Mouse (Mus musculus) CH12.LX (cell line): ENCODE results near the gene Gdf3. TPM values are rescaled to one million over a fixed set of nuclear protein-coding genes. Genes with fewer than 3 reads are reported as not detected.

Source experiments
- DNase-seq: peaks from one replicate; pipeline ENCODE4 v3.0.0-alpha.2; 2013; ENCODE audit errors: extremely low read depth
- H3K27ac ChIP-seq: 2 replicates; pipeline ENCODE4 v1.5.1; 2012; ENCODE audit warnings: low read depth, mild to moderate bottlenecking, control low read depth, moderate library complexity; ENCODE audit not compliant: insufficient read depth
- H3K27me3 ChIP-seq: replicated peaks from 2 replicates; pipeline ENCODE3; 2012; ENCODE audit warnings: inconsistent platforms
- H3K36me3 ChIP-seq, 2 experiments: replicated peaks in 1 of 2; 2 replicates each; pipeline versions ENCODE3 to v1.6.1; 2012; ENCODE audit warnings: inconsistent platforms in 1 of 2, low read length in 1 of 2, mild to moderate bottlenecking in 1 of 2, mixed read lengths in 1 of 2, moderate library complexity in 1 of 2; ENCODE audit not compliant: control insufficient read depth in 1 of 2, insufficient read depth in 1 of 2
- H3K4me1 ChIP-seq, 2 experiments: 2 replicates each; pipeline ENCODE4 v1.6.1; 2012; ENCODE audit warnings: inconsistent platforms in 1 of 2, moderate library complexity in 1 of 2; ENCODE audit not compliant: insufficient read depth in 2 of 2, control insufficient read depth in 1 of 2
- H3K4me2 ChIP-seq: 2 replicates; pipeline ENCODE4 v1.6.1; 2012; ENCODE audit warnings: low read depth, mild to moderate bottlenecking, control low read depth; ENCODE audit not compliant: poor library complexity, insufficient read depth, severe bottlenecking
- H3K4me3 ChIP-seq, 3 experiments: fragments of 150-350 bp in 1 of 3; sonication (generic) in 1 of 3; replicated peaks in 1 of 3; 2 replicates each; pipeline versions ENCODE3 to v1.5.1; 2011 to 2012; ENCODE audit warnings: low read depth in 2 of 3, low read length in 2 of 3, mild to moderate bottlenecking in 2 of 3, moderate library complexity in 2 of 3, control low read depth in 1 of 3, improper control_type of control experiment in 1 of 3, inconsistent platforms in 1 of 3, mixed read lengths in 1 of 3; ENCODE audit not compliant: poor library complexity in 1 of 3
- H3K79me2 ChIP-seq: replicated peaks from 2 replicates; pipeline ENCODE4 v1.6.1; 2012; ENCODE audit warnings: mild to moderate bottlenecking, moderate library complexity; ENCODE audit not compliant: control insufficient read depth, poor library complexity, insufficient read depth, severe bottlenecking; ENCODE audit errors: extremely low read depth
- H3K9ac ChIP-seq: 2 replicates; pipeline ENCODE4 v1.6.1; 2012; ENCODE audit warnings: low read depth, mild to moderate bottlenecking, control low read depth, moderate library complexity; ENCODE audit not compliant: insufficient read depth
- H3K9me3 ChIP-seq: replicated peaks from 2 replicates; pipeline ENCODE3; 2012; ENCODE audit warnings: low read length, inconsistent platforms, mixed read lengths
- BHLHE40 ChIP-seq: IDR thresholded peaks from 2 replicates; pipeline ENCODE4 v1.6.1; 2011; ENCODE audit warnings: mild to moderate bottlenecking, low read depth, low read length, improper control_type of control experiment
- CHD1 ChIP-seq: IDR thresholded peaks from 2 replicates; pipeline ENCODE4 v1.6.1; 2012; ENCODE audit warnings: low read depth, low read length, improper control_type of control experiment, inconsistent platforms
- CTCF ChIP-seq, 2 experiments: IDR thresholded peaks in 1 of 2; conservative IDR thresholded peaks in 1 of 2; 2 replicates each; pipeline ENCODE4 v1.5.1; 2011 to 2012; ENCODE audit warnings: low read depth in 2 of 2, low read length in 2 of 2, improper control_type of control experiment in 1 of 2, inconsistent platforms in 1 of 2, mild to moderate bottlenecking in 1 of 2, moderate library complexity in 1 of 2
- ELF1 ChIP-seq: IDR thresholded peaks from 2 replicates; pipeline ENCODE4 v1.6.1; 2014; ENCODE audit warnings: low read depth, mild to moderate bottlenecking, inconsistent platforms, low read length, improper control_type of control experiment
- EP300 ChIP-seq: IDR thresholded peaks from 2 replicates; pipeline ENCODE4 v1.6.1; 2011; ENCODE audit warnings: low read length, improper control_type of control experiment
- ETS1 ChIP-seq: conservative IDR thresholded peaks from 2 replicates; pipeline ENCODE4 v1.6.1; 2012; ENCODE audit warnings: low read depth, mild to moderate bottlenecking, inconsistent platforms, low read length, improper control_type of control experiment, moderate library complexity
- HCFC1 ChIP-seq: IDR thresholded peaks from 2 replicates; pipeline ENCODE4 v1.6.1; 2012; ENCODE audit warnings: low read depth, mild to moderate bottlenecking, inconsistent platforms, low read length, improper control_type of control experiment
- JUN ChIP-seq: IDR thresholded peaks from 2 replicates; pipeline ENCODE4 v1.6.1; 2011; ENCODE audit warnings: low read depth, mild to moderate bottlenecking, low read length, improper control_type of control experiment, moderate library complexity; ENCODE audit not compliant: insufficient read depth
- JUND ChIP-seq: conservative IDR thresholded peaks from 2 replicates; pipeline ENCODE4 v1.6.1; 2011; ENCODE audit warnings: low read depth, low read length, improper control_type of control experiment
- MAFK ChIP-seq: IDR thresholded peaks from 2 replicates; pipeline ENCODE4 v1.6.1; 2011; ENCODE audit warnings: low read length, improper control_type of control experiment; ENCODE audit not compliant: insufficient replicate concordance
- MAX ChIP-seq: IDR thresholded peaks from 2 replicates; pipeline ENCODE4 v1.6.1; 2011; ENCODE audit warnings: low read length, improper control_type of control experiment
- MXI1 ChIP-seq: IDR thresholded peaks from 2 replicates; pipeline ENCODE4 v1.6.1; 2011; ENCODE audit warnings: mild to moderate bottlenecking, low read depth, low read length, improper control_type of control experiment
- MYC ChIP-seq: IDR thresholded peaks from 2 replicates; pipeline ENCODE4 v1.6.1; 2011; ENCODE audit warnings: low read depth, mild to moderate bottlenecking, improper control_type of control experiment, low read length
- NELFE ChIP-seq: IDR thresholded peaks from 2 replicates; pipeline ENCODE4 v1.6.1; 2011; ENCODE audit warnings: low read depth, low read length, improper control_type of control experiment
- PAX5 ChIP-seq: IDR thresholded peaks from 2 replicates; pipeline ENCODE4 v1.6.1; 2012; ENCODE audit warnings: low read length, inconsistent platforms, mixed read lengths
- POLR2A ChIP-seq: IDR thresholded peaks from 2 replicates; pipeline ENCODE4 v1.6.1; 2011; ENCODE audit warnings: low read depth, mild to moderate bottlenecking, improper control_type of control experiment, low read length
- POLR2AphosphoS2 ChIP-seq: IDR thresholded peaks from 2 replicates; pipeline ENCODE4 v1.6.1; 2011; ENCODE audit warnings: low read depth, low read length, improper control_type of control experiment
- RAD21 ChIP-seq: IDR thresholded peaks from 2 replicates; pipeline ENCODE4 v1.6.1; 2011; ENCODE audit warnings: low read depth, mild to moderate bottlenecking, low read length, improper control_type of control experiment, moderate library complexity
- RCOR1 ChIP-seq: conservative IDR thresholded peaks from 2 replicates; pipeline ENCODE4 v1.6.1; 2012; ENCODE audit warnings: low read depth, mild to moderate bottlenecking, inconsistent platforms, low read length, improper control_type of control experiment
- SMC3 ChIP-seq: IDR thresholded peaks from 2 replicates; pipeline ENCODE4 v1.6.1; 2011; ENCODE audit warnings: low read depth, low read length, improper control_type of control experiment
- USF1 ChIP-seq: IDR thresholded peaks from 2 replicates; pipeline ENCODE4 v1.6.1; 2014; ENCODE audit warnings: low read depth, mild to moderate bottlenecking, inconsistent platforms, low read length, improper control_type of control experiment
- ZKSCAN1 ChIP-seq: IDR thresholded peaks from 2 replicates; pipeline ENCODE4 v1.6.1; 2012; ENCODE audit warnings: low read depth, inconsistent platforms, low read length, improper control_type of control experiment, borderline replicate concordance
- ZMIZ1 ChIP-seq: IDR thresholded peaks from 2 replicates; pipeline ENCODE4 v1.6.1; 2012; ENCODE audit warnings: low read depth, mild to moderate bottlenecking, inconsistent platforms, low read length, improper control_type of control experiment
- ZNF384 ChIP-seq: IDR thresholded peaks from 2 replicates; pipeline ENCODE4 v1.6.1; 2012; ENCODE audit warnings: low read depth, low read length, improper control_type of control experiment, inconsistent platforms
- dilution Hi-C: fragments of 300-500 bp; cut with MboI; formaldehyde crosslinking; loops from 2 replicates; pipeline ENCODE4 v1.14.3; 2020; ENCODE audit warnings: low sequenced_read_pairs; ENCODE audit not compliant: extremely low pct_unique_long_range_greater_than_20kb, extremely low pct_ligation_motif_present
- in situ Hi-C: fragments of 300-500 bp; cut with MboI; formaldehyde crosslinking; loops from 3 replicates; pipeline ENCODE4 v1.14.3; 2019; ENCODE audit warnings: low sequenced_read_pairs, low pct_ligation_motif_present, low pct_unique_long_range_greater_than_20kb, mixed read lengths
- polyA plus RNA-seq: library from polyadenylated mRNA; unstranded; fragments of >175 nt; gene quantifications from 2 replicates; pipeline ENCODE4 v1.2.1, GENCODE M21; 2012; ENCODE audit warnings: low read depth; ENCODE audit not compliant: insufficient read length
- total RNA-seq, 2 experiments: library from RNA; depleted of rRNA; stranded (reverse); fragments of 300-350 nt in 1 of 2; fragments of >200 nt in 1 of 2; gene quantifications; 2 replicates each; pipeline ENCODE4 v1.2.3; 2012 to 2014

The Gdf3 gene
- total and polyA plus RNA-seq, 3 experiments = not detected

DNA sequence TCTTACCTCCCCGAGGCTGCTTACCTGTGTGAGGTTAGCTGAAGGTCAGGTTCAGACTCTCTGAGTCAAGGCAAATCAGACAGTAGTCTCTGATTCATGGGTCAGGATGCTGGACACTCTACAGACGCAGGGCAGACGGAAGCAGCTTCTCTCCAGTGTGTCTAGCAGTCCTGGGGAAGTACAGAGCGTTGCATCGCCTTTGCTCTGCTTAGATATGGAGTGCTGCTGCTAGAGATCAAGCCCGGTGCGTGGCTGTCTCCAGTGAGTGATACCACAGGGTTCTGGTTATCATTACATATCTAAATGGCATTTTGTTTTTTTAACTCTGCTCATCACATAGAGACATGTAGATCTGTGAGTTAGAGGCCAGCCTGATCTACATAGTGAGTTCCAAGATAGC lies 13.3 kb downstream of the Gdf3 start:
- no peaks in the 10 kb centered on the region for H3K27me3 ChIP-seq
- dilution Hi-C loops (no loop called here), in situ Hi-C loops (no loop called here)
- peaks cover 10% of the 10 kb centered on the region for H3K9me3 ChIP-seq
- peaks cover 50 to 70% of the 10 kb centered on the region in 2 experiments for H3K36me3 ChIP-seq
- peak overlapping the region; percentile 7; the same call in 1 of the 2 replicates for H3K27ac ChIP-seq
- H3K4me3 ChIP-seq = no peak overlapping the region
- peaks cover 3 to 47% of the 10 kb centered on the region in 2 experiments for H3K4me1 ChIP-seq
- DNase-seq = no peak
- H3K9ac ChIP-seq = no peak overlapping the region
- H3K4me2 ChIP-seq = no peak overlapping the region
- H3K79me2 ChIP-seq = peaks cover 49% of the 10 kb centered on the region
- TF ChIP-seq CHD1 = no peak
- TF ChIP-seq PAX5 = no peak
- no peak for TF ChIP-seq USF1
- no peak for TF ChIP-seq HCFC1
- TF ChIP-seq RCOR1 = no peak
- TF ChIP-seq ZKSCAN1 = no peak
- no peak for TF ChIP-seq ELF1
- no peak for TF ChIP-seq BHLHE40
- no peak for TF ChIP-seq ZMIZ1
- TF ChIP-seq NELFE = no peak
- no peak for TF ChIP-seq MYC
- no peak for TF ChIP-seq ZNF384
- no peak for TF ChIP-seq MAFK
- no peak for TF ChIP-seq MXI1
- TF ChIP-seq ETS1 = no peak
- TF ChIP-seq MAX = no peak
- no peak for TF ChIP-seq SMC3
- no peak for TF ChIP-seq CTCF (conservative IDR thresholded peaks at IDR 0.05 in 1 of 2, IDR thresholded peaks at IDR 0.05 in 1 of 2; ENCODE audit: low read depth in 2 of 2, low read length in 2 of 2)
- TF ChIP-seq, all 38 proteins: peak for 0

DNA sequence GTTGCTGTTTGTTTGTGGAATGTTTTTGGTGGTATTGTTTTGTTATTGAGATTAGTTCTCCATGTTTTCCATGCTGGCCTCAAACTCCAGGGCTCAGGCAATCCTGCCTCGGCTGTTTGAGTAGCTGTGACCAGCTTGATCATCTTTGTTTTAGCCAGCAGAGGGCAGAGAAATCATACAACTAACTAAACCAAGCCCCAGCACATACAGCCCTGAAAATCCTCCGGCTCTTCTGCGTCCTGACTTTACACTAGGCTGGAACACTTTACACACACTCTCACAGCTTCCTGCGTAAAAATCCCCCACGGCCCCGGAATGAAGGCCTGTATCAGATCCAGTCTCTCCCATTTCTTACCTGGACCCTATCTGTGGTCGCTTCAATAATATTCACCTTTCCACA lies 14.2 kb downstream of the Gdf3 start:
- peaks cover 44% of the 10 kb centered on the region for H3K79me2 ChIP-seq
- no peaks in the 10 kb centered on the region for H3K27me3 ChIP-seq
- no peak overlapping the region for H3K4me2 ChIP-seq
- peaks cover 3 to 56% of the 10 kb centered on the region in 2 experiments for H3K4me1 ChIP-seq
- peaks cover 10% of the 10 kb centered on the region for H3K9me3 ChIP-seq
- peaks cover 59 to 79% of the 10 kb centered on the region in 2 experiments for H3K36me3 ChIP-seq
- dilution Hi-C loops = no loop called here
- H3K9ac ChIP-seq = no peak overlapping the region
- no peak overlapping the region for H3K27ac ChIP-seq
- DNase-seq = peak; percentile 37
- in situ Hi-C loops = no loop called here
- no peak overlapping the region for H3K4me3 ChIP-seq
- TF ChIP-seq JUND (no peak), MXI1 (no peak), POLR2A (no peak), SMC3 (peak; percentile 61), JUN (no peak), RAD21 (peak; percentile 54), POLR2AphosphoS2 (no peak), EP300 (no peak), CTCF (conservative IDR thresholded peaks at IDR 0.05 in 1 of 2, IDR thresholded peaks at IDR 0.05 in 1 of 2; ENCODE audit: low read depth in 2 of 2, low read length in 2 of 2) (peak; percentile 8 to 64; a peak in 2 of 4 replicates)
